Mouse (Mus musculus) hindbrain, embryonic 16.5 days (tissue): ENCODE measurements at regions not wholly inside any gene's neighbourhood (a gene's known extent, or its start where the extent isn't known, plus 50 kb on each side); places are given as distances from the start of the nearest gene placed in this dataset.

Source experiments
- ATAC-seq: fragments of 200-750 bp; cut with Nextera tagmentation; 2 replicates; pipeline ENCODE4 v1.8.0; 2017; ENCODE audit warnings: moderate TSS enrichment, moderate library complexity
- H3K27ac ChIP-seq: fragments of 300-500 bp; sonication (generic); 2 replicates; pipeline ENCODE4 v1.5.1; 2014; ENCODE audit warnings: low read depth, mild to moderate bottlenecking, control low read depth, low read length, moderate library complexity
- H3K27me3 ChIP-seq: fragments of 300-500 bp; sonication (generic); replicated peaks from 2 replicates; pipeline ENCODE4 v1.6.1; 2014; ENCODE audit warnings: low read length; ENCODE audit not compliant: control insufficient read depth, insufficient read depth
- H3K36me3 ChIP-seq: fragments of 300-500 bp; sonication (generic); 2 replicates; pipeline ENCODE4 v1.6.1; 2014; ENCODE audit warnings: mild to moderate bottlenecking, low read length, moderate library complexity, mixed read lengths; ENCODE audit not compliant: control insufficient read depth, insufficient read depth
- H3K4me1 ChIP-seq: fragments of 300-500 bp; sonication (generic); 2 replicates; pipeline ENCODE4 v1.6.1; 2014; ENCODE audit warnings: low read depth, low read length; ENCODE audit not compliant: control insufficient read depth, insufficient read depth
- H3K4me2 ChIP-seq: fragments of 300-500 bp; sonication (generic); 2 replicates; pipeline ENCODE4 v1.6.1; 2014; ENCODE audit warnings: mild to moderate bottlenecking, low read length, control low read depth, moderate library complexity
- H3K4me3 ChIP-seq: fragments of 300-500 bp; sonication (generic); 2 replicates; pipeline ENCODE4 v1.5.1; 2014; ENCODE audit warnings: mild to moderate bottlenecking, low read length, control low read depth, moderate library complexity
- H3K9ac ChIP-seq: fragments of 300-500 bp; sonication (generic); 2 replicates; pipeline ENCODE4 v1.6.1; 2014; ENCODE audit warnings: low read depth, mild to moderate bottlenecking, control low read depth, low read length, moderate library complexity
- H3K9me3 ChIP-seq: fragments of 300-500 bp; sonication (generic); 2 replicates; pipeline ENCODE4 v1.6.1; 2014; ENCODE audit warnings: mild to moderate bottlenecking, low read length, moderate library complexity; ENCODE audit not compliant: control insufficient read depth
- WGBS: fragments of 180-500 bp; shearing (Covaris S2); extraction: QIAGEN DNeasy Blood & Tissue Kit; methylation state at CpG from one replicate; pipeline ENCODE4 v1.1.7; 2014; 5-methylcytosine and 5-hydroxymethylcytosine counted together

DNA sequence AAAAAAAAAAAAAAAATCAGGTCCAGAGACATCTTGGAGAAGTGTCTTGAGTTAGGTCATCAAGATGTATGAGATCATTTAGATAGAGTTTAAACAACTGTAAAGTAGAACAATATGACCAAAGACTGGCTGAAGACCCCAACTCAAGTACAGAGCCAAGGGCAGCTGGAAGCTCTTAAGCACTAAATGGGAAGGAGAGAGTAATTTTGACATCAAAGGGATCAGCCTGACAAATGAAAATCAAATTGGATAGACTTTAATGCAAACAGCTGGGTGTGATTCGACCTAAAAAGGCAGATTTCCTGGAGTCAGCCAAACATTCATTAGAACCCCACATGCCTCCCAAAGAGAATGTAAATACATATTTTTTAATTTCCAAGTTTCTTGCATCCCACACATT lies 372.3 kb upstream of the Tle4 start:
- Histone ChIP-seq H3K9me3 (no peaks in the 10 kb centered on the region), H3K27me3 (no peaks in the 10 kb centered on the region), H3K36me3 (no peaks in the 10 kb centered on the region), H3K4me3 (no peak overlapping the region), H3K27ac (no peak overlapping the region), H3K4me1 (no peaks in the 10 kb centered on the region), H3K4me2 (no peak overlapping the region), H3K9ac (no peak overlapping the region)
- no peak for ATAC-seq
- 32% methylated on average over 1 of the region's 1 CpGs for WGBS

- 81% methylated on average over 3 of the region's 3 CpGs for WGBS
Measured at GRCm38 (mm10) chr19:14968283-14968682, 370.4 kb upstream of the Tle4 start.

GRCm38 (mm10) chr19:14957727-14958126 lies 359.9 kb upstream of the Tle4 start:
- Histone ChIP-seq H3K27me3 (no peaks in the 10 kb centered on the region), H3K9me3 (no peaks in the 10 kb centered on the region), H3K9ac (no peak overlapping the region), H3K4me1 (no peaks in the 10 kb centered on the region), H3K36me3 (no peaks in the 10 kb centered on the region), H3K4me3 (no peak overlapping the region), H3K4me2 (no peak overlapping the region), H3K27ac (no peak overlapping the region)
- WGBS, result 93% methylated on average over 19 of the region's 19 CpGs
- no peak for ATAC-seq

More at GRCm38 (mm10) chr19:14968283-14968682, 370.4 kb upstream of the Tle4 start:
- no peaks in the 10 kb centered on the region for H3K9me3 ChIP-seq
- no peak for ATAC-seq
- no peak overlapping the region for H3K27ac ChIP-seq
- no peaks in the 10 kb centered on the region for H3K27me3 ChIP-seq
- no peaks in the 10 kb centered on the region for H3K4me1 ChIP-seq
- no peaks in the 10 kb centered on the region for H3K36me3 ChIP-seq
- no peak overlapping the region for H3K4me2 ChIP-seq
- no peak overlapping the region for H3K9ac ChIP-seq
- H3K4me3 ChIP-seq, result no peak overlapping the region

DNA sequence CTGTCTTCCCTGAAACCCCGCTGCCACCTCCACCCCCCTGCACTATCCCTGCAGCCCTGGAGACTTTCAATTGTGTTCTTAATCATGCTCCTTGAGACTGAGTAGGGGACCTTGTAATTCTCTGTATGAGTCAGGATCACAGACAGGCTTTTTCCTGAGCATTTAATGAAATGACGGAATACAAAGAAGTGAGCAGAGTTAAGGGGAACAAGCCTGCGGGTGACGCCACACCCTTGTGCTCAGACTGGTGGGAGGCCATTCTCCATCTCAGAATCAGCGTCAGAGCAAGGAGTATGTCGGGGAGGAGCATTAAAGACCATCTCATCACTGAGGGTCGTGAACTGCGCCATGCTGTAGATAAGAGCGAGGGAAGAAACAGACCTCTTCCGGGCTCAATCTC lies 359.3 kb upstream of the Tle4 start:
- H3K4me1 ChIP-seq, result no peaks in the 10 kb centered on the region
- no peak overlapping the region for H3K4me2 ChIP-seq
- H3K27ac ChIP-seq, result no peak overlapping the region
- no peaks in the 10 kb centered on the region for H3K27me3 ChIP-seq
- no peak for ATAC-seq
- no peaks in the 10 kb centered on the region for H3K36me3 ChIP-seq
- H3K4me3 ChIP-seq, result no peak overlapping the region
- no peak overlapping the region for H3K9ac ChIP-seq
- WGBS, result 62% methylated on average over 10 of the region's 10 CpGs
- H3K9me3 ChIP-seq, result no peaks in the 10 kb centered on the region

- Histone ChIP-seq H3K4me2 (no peak overlapping the region), H3K27me3 (no peaks in the 10 kb centered on the region), H3K36me3 (no peaks in the 10 kb centered on the region), H3K27ac (no peak overlapping the region), H3K4me1 (no peaks in the 10 kb centered on the region), H3K9ac (no peak overlapping the region), H3K4me3 (no peak overlapping the region), H3K9me3 (no peaks in the 10 kb centered on the region)
- 6% methylated on average over 3 of the region's 3 CpGs for WGBS
- no peak for ATAC-seq
Measured at GRCm38 (mm10) chr19:14956392-14956791, 358.5 kb upstream of the Tle4 start.

- Histone ChIP-seq H3K4me2 (no peak overlapping the region), H3K4me3 (no peak overlapping the region), H3K27me3 (no peaks in the 10 kb centered on the region), H3K36me3 (no peaks in the 10 kb centered on the region), H3K27ac (no peak overlapping the region), H3K9me3 (no peaks in the 10 kb centered on the region), H3K9ac (no peak overlapping the region), H3K4me1 (no peaks in the 10 kb centered on the region)
- 30% methylated on average over 3 of the region's 3 CpGs for WGBS
- ATAC-seq, result no peak
Measured at GRCm38 (mm10) chr19:14955969-14956368, 358.1 kb upstream of the Tle4 start.

DNA sequence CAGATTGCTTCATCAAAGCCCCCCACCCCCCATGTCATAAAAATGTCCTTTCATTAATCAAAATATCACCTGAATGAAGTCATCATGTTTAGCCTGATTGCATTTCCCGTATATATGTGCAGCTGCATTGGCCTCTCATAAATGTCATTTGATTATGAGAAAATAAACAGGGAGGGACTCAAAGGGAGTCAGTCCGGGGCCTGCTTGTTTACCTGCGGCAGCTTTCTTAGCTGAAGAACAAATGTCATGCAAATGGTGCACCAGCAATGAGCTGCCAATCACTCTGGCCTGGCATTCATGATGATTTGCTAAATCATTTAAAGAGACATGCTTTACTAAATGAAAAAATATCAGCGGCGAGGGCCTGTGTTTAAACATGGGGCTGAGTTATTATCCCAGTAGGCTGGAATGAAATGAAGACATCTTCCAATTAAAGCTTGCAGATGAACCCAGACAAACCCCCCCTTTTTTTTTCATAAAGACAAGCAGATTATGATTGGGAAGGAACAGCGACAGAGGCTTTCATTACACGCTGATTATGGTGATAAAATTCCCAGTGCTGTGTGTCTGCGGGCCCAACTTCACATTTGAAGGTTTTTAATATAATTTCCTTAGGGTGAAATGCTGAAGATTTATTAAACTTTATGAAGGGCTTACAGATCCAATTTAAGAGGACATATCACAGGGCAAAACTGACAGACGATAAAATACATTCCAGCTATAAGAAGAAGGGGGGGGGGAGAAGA lies 342.5 kb upstream of the Tle4 start:
- no peak overlapping the region for H3K27ac ChIP-seq
- H3K36me3 ChIP-seq, result no peaks in the 10 kb centered on the region
- no peak overlapping the region for H3K4me2 ChIP-seq
- no peak overlapping the region for H3K4me3 ChIP-seq
- H3K9ac ChIP-seq, result no peak overlapping the region
- H3K4me1 ChIP-seq, result no peaks in the 10 kb centered on the region
- H3K9me3 ChIP-seq, result no peaks in the 10 kb centered on the region
- H3K27me3 ChIP-seq, result no peaks in the 10 kb centered on the region
- WGBS, result 40% methylated on average over 9 of the region's 9 CpGs
- peak; percentile 52; the same call in 1 of the 2 replicates for ATAC-seq

DNA sequence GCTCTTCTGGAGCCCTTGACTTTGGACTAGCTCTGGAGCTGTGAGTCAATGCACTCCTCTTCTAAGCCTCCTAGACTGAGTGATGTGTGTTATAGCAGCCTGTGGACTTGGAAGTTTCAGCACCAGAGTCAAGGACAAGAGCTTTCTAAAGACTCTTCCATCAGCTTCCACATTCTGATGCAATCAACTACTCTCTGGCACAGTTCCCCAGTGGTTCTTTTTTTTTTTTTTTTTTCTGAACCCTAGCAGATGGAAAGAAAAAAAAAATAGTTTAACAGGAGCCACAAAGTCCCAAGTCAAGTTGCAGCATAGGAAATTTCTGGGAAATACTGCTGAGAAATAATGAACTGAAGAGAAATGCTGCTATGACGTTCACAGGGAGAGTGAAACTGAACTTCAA lies 324.4 kb upstream of the Tle4 start:
- H3K27me3 ChIP-seq, result no peaks in the 10 kb centered on the region
- ATAC-seq, result no peak
- no peak overlapping the region for H3K4me3 ChIP-seq
- H3K9me3 ChIP-seq, result no peaks in the 10 kb centered on the region
- no peaks in the 10 kb centered on the region for H3K4me1 ChIP-seq
- no peak overlapping the region for H3K9ac ChIP-seq
- WGBS, result 61% methylated on average over 1 of the region's 1 CpGs
- H3K4me2 ChIP-seq, result no peak overlapping the region
- H3K36me3 ChIP-seq, result no peaks in the 10 kb centered on the region
- no peak overlapping the region for H3K27ac ChIP-seq

DNA sequence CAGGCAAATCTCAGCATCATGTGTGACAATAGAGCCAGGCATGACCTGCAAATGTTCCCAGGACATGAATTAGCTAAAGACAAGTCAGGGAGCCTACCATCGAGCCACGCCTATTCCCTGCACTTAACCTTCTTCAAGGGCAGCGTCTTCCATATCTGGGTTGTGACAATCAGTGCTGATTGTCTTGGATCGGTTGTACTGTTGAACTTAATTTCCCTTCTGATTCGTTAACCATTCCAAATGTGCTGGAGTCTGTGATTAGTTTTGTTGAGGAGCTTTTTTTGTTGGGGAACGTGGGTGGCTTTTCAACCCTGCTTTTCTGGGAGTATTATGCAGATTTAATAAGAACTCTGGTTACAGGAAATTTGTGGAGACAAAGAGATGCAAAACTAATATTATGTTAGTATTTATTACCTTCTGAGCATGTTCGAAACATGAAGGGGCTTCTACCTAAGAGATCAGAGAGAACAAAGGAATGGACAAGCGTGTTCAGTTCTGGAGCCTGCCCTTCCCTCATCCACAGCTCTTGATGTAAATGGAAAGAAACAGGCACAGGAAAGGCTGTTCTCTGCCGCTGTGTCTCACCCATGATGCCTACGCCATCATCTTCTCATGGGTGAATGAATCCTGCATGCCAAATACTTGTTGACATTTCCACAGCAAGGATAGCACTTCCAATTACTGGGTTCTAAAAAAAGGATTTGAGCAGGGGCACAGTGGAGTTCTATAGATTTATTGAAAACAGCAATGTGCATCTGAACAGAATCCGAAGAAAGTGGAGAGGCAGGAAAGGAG lies 313.4 kb upstream of the Tle4 start:
- Histone ChIP-seq H3K4me1 (no peaks in the 10 kb centered on the region), H3K4me2 (no peak overlapping the region), H3K36me3 (no peaks in the 10 kb centered on the region), H3K27me3 (no peaks in the 10 kb centered on the region; the same call in 1 of the 2 replicates), H3K4me3 (no peak overlapping the region), H3K27ac (no peak overlapping the region), H3K9ac (no peak overlapping the region), H3K9me3 (no peaks in the 10 kb centered on the region)
- no peak for ATAC-seq
- WGBS, result 82% methylated on average over 11 of the region's 11 CpGs
